Mouse (Mus musculus) thymus, adult 2 months (tissue): Measurements from ENCODE around the gene Ugt8a. TPM values are rescaled to one million over a fixed set of nuclear protein-coding genes. Genes with fewer than 3 reads are reported as not detected.

Experiments
- DNase-seq: peaks from one replicate; pipeline ENCODE4 v3.0.0; 2021
- H3K27ac ChIP-seq: fragments of 200-500 bp; 2 replicates; pipeline ENCODE4 v1.5.1; 2012; ENCODE audit warnings: low read length, control low read depth; ENCODE audit not compliant: control insufficient read depth, insufficient read depth
- H3K27me3 ChIP-seq: fragments of 200-500 bp; 2 replicates; pipeline ENCODE4 v1.6.1; 2012; ENCODE audit warnings: mild to moderate bottlenecking, low read length, moderate library complexity, mixed read lengths; ENCODE audit not compliant: control insufficient read depth, insufficient read depth
- H3K36me3 ChIP-seq: fragments of 200-500 bp; 2 replicates; pipeline ENCODE4 v1.6.1; 2012; ENCODE audit warnings: mild to moderate bottlenecking, low read length, moderate library complexity; ENCODE audit not compliant: control insufficient read depth, insufficient read depth
- H3K4me1 ChIP-seq: fragments of 200-500 bp; replicated peaks from 2 replicates; pipeline ENCODE4 v1.6.1; 2012; ENCODE audit warnings: low read length; ENCODE audit not compliant: control insufficient read depth, insufficient read depth
- H3K4me3 ChIP-seq: fragments of 200-500 bp; 2 replicates; pipeline ENCODE4 v1.5.1; 2012; ENCODE audit warnings: mild to moderate bottlenecking, low read length, control low read depth, moderate library complexity; ENCODE audit not compliant: control insufficient read depth, insufficient read depth
- CTCF ChIP-seq: fragments of 200-500 bp; IDR thresholded peaks from 2 replicates; pipeline ENCODE4 v1.5.1; 2012; ENCODE audit warnings: mild to moderate bottlenecking, control low read depth, low read length, moderate library complexity, borderline replicate concordance; ENCODE audit not compliant: control insufficient read depth, poor library complexity, insufficient read depth; ENCODE audit errors: extremely low read depth
- POLR2A ChIP-seq: fragments of 200-500 bp; IDR thresholded peaks from 2 replicates; pipeline ENCODE4 v1.6.1; 2012; ENCODE audit warnings: mild to moderate bottlenecking, low read length, control low read depth, moderate library complexity; ENCODE audit not compliant: control insufficient read depth, poor library complexity, insufficient read depth; ENCODE audit errors: extremely low read depth
- WGBS: fragments of 180-500 bp; shearing (Covaris S2); methylation state at CpG from one replicate; pipeline ENCODE4 v1.1.7; 2018; 5-methylcytosine and 5-hydroxymethylcytosine counted together
- polyA plus RNA-seq: library from polyadenylated mRNA; depleted of rRNA; stranded (reverse); fragments of >200 nt; gene quantifications from 2 replicates; pipeline ENCODE4 v1.2.3, GENCODE M21; 2012

The Ugt8a gene
- polyA plus RNA-seq, 1 experiment: 0.07 TPM

DNA sequence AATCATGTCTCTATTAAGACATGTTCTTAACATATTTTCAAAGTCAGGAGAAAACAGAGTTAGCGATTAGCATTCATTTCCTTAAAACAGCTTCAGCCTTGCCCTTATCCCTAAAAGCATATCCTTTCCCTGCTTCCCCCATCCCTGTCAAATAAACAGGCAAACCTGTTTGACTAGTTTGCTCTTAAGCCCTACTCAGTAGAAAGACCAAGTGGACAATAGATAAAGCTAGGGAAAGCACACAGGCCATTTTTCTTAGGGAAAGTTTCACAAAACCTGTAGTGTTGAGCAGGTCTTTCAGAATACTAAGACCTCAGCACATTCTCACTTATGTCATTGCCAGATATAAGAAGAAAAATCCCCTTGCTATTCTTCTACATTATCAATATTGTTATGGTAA is 7.4 kb downstream of the Ugt8a start:
- TF ChIP-seq POLR2A (no peak), CTCF (no peak)
- no peak for DNase-seq
- Histone ChIP-seq H3K27ac (no peak overlapping the region), H3K4me3 (no peak overlapping the region), H3K27me3 (no peaks in the 10 kb centered on the region), H3K4me1 (no peaks in the 10 kb centered on the region), H3K36me3 (no peaks in the 10 kb centered on the region)
- WGBS: 66% methylated on average over 1 of the region's 1 CpGs

DNA sequence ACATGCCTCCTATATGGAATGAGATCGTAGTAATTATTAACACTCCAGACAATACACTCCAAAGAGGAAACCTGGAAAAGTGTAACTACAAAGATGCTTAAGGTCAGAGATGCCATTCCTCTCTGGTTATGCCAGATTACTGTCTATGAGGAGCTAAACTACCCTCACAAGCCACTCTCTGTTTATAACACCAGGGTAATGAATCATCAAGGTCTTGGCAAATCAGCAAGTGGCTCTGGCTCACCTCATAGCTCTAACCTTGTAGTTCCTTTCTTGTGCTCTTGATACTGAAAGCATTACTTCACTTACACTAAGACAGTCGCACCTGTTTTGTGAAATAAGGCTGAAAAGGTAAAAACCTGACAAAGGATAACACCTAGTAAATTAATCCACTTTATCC is 17.5 kb downstream of the Ugt8a start:
- Histone ChIP-seq H3K36me3 (no peaks in the 10 kb centered on the region), H3K4me1 (no peaks in the 10 kb centered on the region), H3K4me3 (no peak overlapping the region), H3K27ac (no peak overlapping the region), H3K27me3 (no peaks in the 10 kb centered on the region)
- TF ChIP-seq POLR2A (no peak), CTCF (no peak)
- DNase-seq: no peak
- WGBS: 78% methylated on average over 2 of the region's 2 CpGs

DNA sequence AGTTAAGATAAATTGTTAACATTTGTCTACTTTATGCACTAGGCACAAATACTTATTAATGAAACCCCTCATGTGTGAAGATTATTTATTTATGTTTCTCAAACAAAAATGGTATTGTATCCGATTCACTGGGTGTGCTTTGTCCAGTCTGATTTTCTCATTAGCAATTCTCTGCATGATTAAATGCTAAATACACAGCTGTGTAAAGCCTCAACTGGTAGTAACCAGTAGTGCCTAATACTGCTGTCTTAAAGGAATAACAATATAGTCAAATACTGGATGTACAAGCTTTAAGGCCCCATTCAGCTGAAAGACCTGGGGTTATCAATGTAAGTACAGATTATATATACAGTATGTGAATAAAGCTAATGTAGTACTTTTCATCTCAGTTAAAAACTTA is 39.4 kb downstream of the Ugt8a start:
- 96% methylated on average over 1 of the region's 1 CpGs for WGBS
- DNase-seq: no peak
- TF ChIP-seq CTCF (no peak), POLR2A (no peak)
- no peak overlapping the region for H3K27ac ChIP-seq
- H3K4me1 ChIP-seq: no peaks in the 10 kb centered on the region
- H3K36me3 ChIP-seq: no peaks in the 10 kb centered on the region
- H3K27me3 ChIP-seq: no peaks in the 10 kb centered on the region
- H3K4me3 ChIP-seq: no peak overlapping the region

DNA sequence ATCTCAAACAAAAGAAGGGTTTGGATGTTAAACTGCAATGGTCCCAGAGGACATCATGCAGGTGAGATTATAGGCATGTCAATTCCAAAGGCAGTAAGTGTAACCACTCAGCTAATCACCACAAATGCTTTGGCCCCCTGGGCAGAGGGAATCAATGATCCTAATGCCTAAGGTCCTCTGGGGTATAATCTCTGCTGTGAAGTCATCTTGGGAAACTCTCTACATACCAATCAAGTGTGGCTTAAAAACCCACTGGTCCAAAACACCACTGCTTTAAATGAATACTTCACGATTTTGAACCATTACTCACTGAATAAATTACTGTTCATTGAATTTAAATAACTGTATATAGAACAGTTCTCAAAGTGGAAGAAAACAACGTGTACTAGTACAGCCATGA is 51.3 kb downstream of the Ugt8a start:
- no peak for DNase-seq
- Histone ChIP-seq H3K27me3 (no peaks in the 10 kb centered on the region), H3K27ac (no peak overlapping the region), H3K4me1 (no peaks in the 10 kb centered on the region), H3K4me3 (no peak overlapping the region), H3K36me3 (no peaks in the 10 kb centered on the region)
- 72% methylated on average over 2 of the region's 2 CpGs for WGBS
- TF ChIP-seq POLR2A (no peak), CTCF (no peak)

DNA sequence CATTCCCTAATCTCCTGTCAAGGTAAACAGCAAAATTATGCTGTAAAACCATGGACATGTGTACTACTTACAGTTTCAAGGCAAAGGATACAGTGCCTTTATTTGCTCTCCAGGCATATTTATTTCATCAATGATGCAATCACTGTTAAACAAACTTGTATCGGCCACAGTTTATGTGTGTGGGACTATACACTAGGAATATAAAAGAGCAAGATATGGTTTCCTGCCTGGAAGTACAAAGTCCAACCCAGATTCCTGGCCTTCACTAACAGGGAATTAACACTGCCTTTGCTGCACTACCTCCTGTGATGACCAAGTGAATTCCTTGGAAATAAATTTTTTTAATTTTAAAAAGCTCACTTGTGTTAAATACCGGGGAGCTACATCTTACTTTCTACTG is 53.5 kb downstream of the Ugt8a start:
- no peak for DNase-seq

DNA sequence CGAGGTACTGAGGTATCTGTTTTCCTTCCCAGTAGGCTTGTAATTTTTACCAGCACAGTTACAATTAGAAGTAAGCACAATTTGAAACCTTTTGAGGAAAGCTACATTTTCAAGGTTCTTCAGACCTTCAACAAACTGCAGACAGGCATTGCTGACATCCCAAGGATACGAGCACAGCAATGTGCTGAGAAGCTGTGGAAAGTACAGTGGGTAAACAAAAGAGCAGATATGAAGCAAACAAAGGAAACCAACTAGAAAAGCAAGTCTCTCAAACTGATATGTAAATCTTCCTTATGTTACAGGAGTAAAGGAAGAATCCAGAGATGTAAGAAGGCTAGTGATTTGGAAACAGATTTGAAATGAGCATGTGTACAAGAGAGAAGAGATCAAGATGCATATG is 54.0 kb downstream of the Ugt8a start:
- Histone ChIP-seq H3K4me1 (no peaks in the 10 kb centered on the region), H3K4me3 (no peak overlapping the region), H3K27me3 (no peaks in the 10 kb centered on the region), H3K27ac (no peak overlapping the region), H3K36me3 (no peaks in the 10 kb centered on the region)
- DNase-seq: no peak
- 79% methylated on average over 2 of the region's 2 CpGs for WGBS
- TF ChIP-seq POLR2A: no peak
- no peak for TF ChIP-seq CTCF

More for the DNA sequence above, 53.5 kb downstream of the Ugt8a start:
- Histone ChIP-seq H3K27ac (no peak overlapping the region), H3K27me3 (no peaks in the 10 kb centered on the region), H3K36me3 (no peaks in the 10 kb centered on the region), H3K4me3 (no peak overlapping the region), H3K4me1 (no peaks in the 10 kb centered on the region)
- TF ChIP-seq CTCF (no peak), POLR2A (no peak)
- 93% methylated on average over 2 of the region's 2 CpGs for WGBS

DNA sequence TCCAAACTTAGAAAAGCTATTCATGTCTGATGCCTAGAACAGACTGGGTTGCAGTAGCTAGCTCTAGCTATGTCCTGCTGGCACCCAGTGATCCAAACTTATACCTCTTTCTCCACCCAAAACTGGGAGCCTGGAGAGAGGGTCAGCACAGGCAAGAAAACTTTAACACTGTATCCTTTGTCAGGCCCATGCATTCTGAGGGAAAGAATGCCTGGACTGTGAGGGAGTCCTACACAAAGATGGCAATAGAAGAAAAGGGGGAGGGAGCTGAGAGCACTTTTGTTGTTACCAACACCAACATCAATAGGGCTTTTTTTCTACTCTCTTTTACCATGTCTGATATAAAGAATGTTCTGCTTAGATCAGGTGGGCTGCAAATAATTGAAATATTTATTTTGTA is 55.4 kb downstream of the Ugt8a start:
- TF ChIP-seq CTCF: no peak
- no peak for TF ChIP-seq POLR2A
- Histone ChIP-seq H3K36me3 (no peaks in the 10 kb centered on the region), H3K4me1 (no peaks in the 10 kb centered on the region), H3K27ac (no peak overlapping the region), H3K27me3 (no peaks in the 10 kb centered on the region), H3K4me3 (no peak overlapping the region)
- DNase-seq: no peak
